Comparison of ENCODE assay signal across 7 mouse cellular contexts in the genomic region with DNA sequence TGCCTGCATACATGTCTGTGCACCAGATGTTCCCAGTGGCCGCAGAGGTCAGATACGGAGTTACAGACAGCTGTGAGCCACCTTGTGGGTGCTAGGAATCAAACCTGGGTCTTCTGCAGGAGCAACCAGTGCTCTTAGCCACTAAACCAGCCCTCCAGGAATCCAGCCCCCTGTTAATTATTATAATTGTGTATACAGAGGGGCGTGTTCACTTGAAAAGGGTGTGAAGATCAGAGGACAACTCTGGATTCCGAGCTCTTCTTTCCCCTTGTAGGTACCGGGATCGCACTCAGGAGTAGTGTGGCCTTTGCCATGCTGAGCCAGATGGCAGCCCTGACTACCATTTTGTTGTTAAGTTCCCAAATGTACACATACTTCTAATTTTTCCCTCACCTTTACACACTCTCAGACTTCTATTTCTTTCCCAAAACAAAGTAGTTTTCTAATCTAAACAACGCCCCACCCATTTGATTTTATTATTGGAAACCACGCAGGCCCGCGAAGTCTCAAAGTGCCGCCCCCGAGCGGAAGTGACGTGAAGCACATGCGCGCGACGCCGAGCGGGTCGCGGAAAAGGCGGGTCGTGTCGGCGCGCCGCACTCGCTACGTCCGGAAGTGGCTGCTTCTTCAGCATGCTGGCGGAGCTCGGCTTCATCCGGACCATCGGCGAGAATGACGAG. TPM values are rescaled to one million over a fixed set of nuclear protein-coding genes. Genes with fewer than 3 reads are reported as not detected.
A peak's percentile ranks its signal among the peaks of the same experiment; 100 is the strongest.
DNase-seq lines count a peak whose midpoint lies in the region; ATAC-seq lines count a peak whose summit lies in the region.

A gene (plus strand): TSS at position 492 of the 680 bp plus-strand sequence.

- H3K9me3 ChIP-seq in embryonic facial prominence, embryonic 11.5 days (replicated peaks; ENCODE audit: control insufficient read depth, low read length): no peaks in the 10 kb centered on the region
- no peaks in the 10 kb centered on the region for H3K9me3 ChIP-seq in limb, embryonic 10.5 days (replicated peaks)
- no peaks in the 10 kb centered on the region for H3K9me3 ChIP-seq in midbrain, embryonic 13.5 days

- peak within 1 kb of the TSS; percentile 71 for H3K9ac ChIP-seq in embryonic facial prominence, embryonic 11.5 days (replicated peaks; ENCODE audit: low read length)
- H3K9ac ChIP-seq in midbrain, embryonic 13.5 days (replicated peaks): peak within 1 kb of the TSS; percentile 85

- 0 out of 2 replicates have a peak within 1 kb of the TSS, but pooled peaks have one; percentile 5 for H3K27ac ChIP-seq in embryonic facial prominence, embryonic 11.5 days (replicated peaks; ENCODE audit: low read depth, low read length)
- H3K27ac ChIP-seq in limb, embryonic 10.5 days: peak within 1 kb of the TSS; percentile 86
- peak within 1 kb of the TSS; percentile 73 for H3K27ac ChIP-seq in midbrain, embryonic 13.5 days

- peak within 1 kb of the TSS; percentile 94 for H3K4me3 ChIP-seq in embryonic facial prominence, embryonic 11.5 days (ENCODE audit: low read depth, low read length)
- H3K4me3 ChIP-seq in limb, embryonic 10.5 days: peak within 1 kb of the TSS; percentile 79
- peak within 1 kb of the TSS; percentile 93 for H3K4me3 ChIP-seq in midbrain, embryonic 13.5 days (replicated peaks)

- 1% methylated on average over 37 of the region's 37 CpGs for WGBS in embryonic facial prominence, embryonic 11.5 days
- WGBS in limb, embryonic 10.5 days: 3% methylated on average over 37 of the region's 37 CpGs
- 2% methylated on average over 37 of the region's 37 CpGs for WGBS in midbrain, embryonic 13.5 days

- peak; percentile 95 for DNase-seq in adrenal gland, postnatal 14 days
- DNase-seq in embryonic facial prominence, embryonic 11.5 days (ENCODE audit: low spot score): peak; percentile 96
- peak; percentile 84 for DNase-seq in kidney, adult 11 months
- peak; percentile 97 for DNase-seq in limb, embryonic 10.5 days (ENCODE audit: low spot score)
- peak; percentile 90 for DNase-seq in spleen, adult 12 weeks (ENCODE audit: low spot score)

- peak; percentile 85 for ATAC-seq in embryonic facial prominence, embryonic 11.5 days (replicated peaks; ENCODE audit: insufficient number of reproducible peaks, low FRiP score, low TSS enrichment, low read depth)
- peak; percentile 96 for ATAC-seq in granulocyte monocyte progenitor cell, adult 5-6 weeks (replicated peaks; ENCODE audit: poor library complexity, severe bottlenecking)
- peak; percentile 91 for ATAC-seq in midbrain, embryonic 13.5 days

- H3K36me3 ChIP-seq in embryonic facial prominence, embryonic 11.5 days (replicated peaks; ENCODE audit: control insufficient read depth, insufficient read depth, low read depth, low read length): peaks cover 2% of the 10 kb centered on the region; the same call in 1 of the 2 replicates
- peaks cover 35% of the 10 kb centered on the region for H3K36me3 ChIP-seq in limb, embryonic 10.5 days
- peaks cover 22% of the 10 kb centered on the region for H3K36me3 ChIP-seq in midbrain, embryonic 13.5 days

- no peaks in the 10 kb centered on the region for H3K27me3 ChIP-seq in embryonic facial prominence, embryonic 11.5 days (ENCODE audit: control insufficient read depth, insufficient read depth, low read length)
- no peaks in the 10 kb centered on the region for H3K27me3 ChIP-seq in limb, embryonic 10.5 days (ENCODE audit: low read depth, poor library complexity, severe bottlenecking)
- no peaks in the 10 kb centered on the region for H3K27me3 ChIP-seq in midbrain, embryonic 13.5 days

- H3K4me2 ChIP-seq in embryonic facial prominence, embryonic 11.5 days (ENCODE audit: low read depth, low read length): peak within 1 kb of the TSS; percentile 86
- peak within 1 kb of the TSS; percentile 99 for H3K4me2 ChIP-seq in midbrain, embryonic 13.5 days (replicated peaks)

- H3K4me1 ChIP-seq in embryonic facial prominence, embryonic 11.5 days (ENCODE audit: control insufficient read depth, insufficient read depth, low read length): peaks cover 2% of the 10 kb centered on the region; the same call in 1 of the 2 replicates
- H3K4me1 ChIP-seq in limb, embryonic 10.5 days: peaks cover 20% of the 10 kb centered on the region
- peaks cover 21% of the 10 kb centered on the region for H3K4me1 ChIP-seq in midbrain, embryonic 13.5 days (replicated peaks)

RNA-seq across cellular contexts. Expression of the gene that starts here (rescaled TPM):
- total RNA-seq in adrenal gland, postnatal 14 days (2021): 34.6 and 43.0 TPM in 2 replicates
- 41.4 and 42.6 TPM in 2 replicates for polyA plus RNA-seq in embryonic facial prominence, embryonic 11.5 days (2014; fragmentation: Nextera tagmentation; extraction: Ambion mirVana)
- 61.9 and 68.6 TPM in 2 replicates for total RNA-seq in granulocyte monocyte progenitor cell, adult 5-6 weeks (2014; fragmentation: Nextera tagmentation)
- 97.9 and 106 TPM in 2 replicates for total RNA-seq in granulocyte monocyte progenitor cell, adult 5-6 weeks (2017)
- 68.6 and 77.0 TPM in 2 replicates for polyA plus RNA-seq in limb, embryonic 10.5 days (2016; fragmentation: Nextera tagmentation; extraction: Ambion mirVana)
- 40.3 TPM in 2 replicates for polyA plus RNA-seq in midbrain, embryonic 13.5 days (2015; fragmentation: Nextera tagmentation; extraction: Ambion mirVana)

Comparison
In these comparisons a context has a peak if more than half of its experiments do, and no peak if none do; other contexts are left out.
1. Peak in every context shown above with its lines: DNase-seq, ATAC-seq, H3K4me3 ChIP-seq and H3K27ac ChIP-seq.
2. H3K27ac ChIP-seq: peak in every context shown above with its lines; median percentile 86 in limb, embryonic 10.5 days; 73 in midbrain, embryonic 13.5 days; 5 in embryonic facial prominence, embryonic 11.5 days.